Mouse (Mus musculus) forebrain, postnatal 0 days (tissue): Measurements from ENCODE around the gene Otop1. TPM values are rescaled to one million over a fixed set of nuclear protein-coding genes. Genes with fewer than 3 reads are reported as not detected.

Experiments
- ATAC-seq: fragments of 200-750 bp; cut with Nextera tagmentation; 2 replicates; pipeline ENCODE4 v1.8.0; 2017; ENCODE audit warnings: mild to moderate bottlenecking, moderate library complexity
- DNase-seq: peaks from one replicate; pipeline ENCODE4 v3.0.0-alpha.2; 2015
- H3K27ac ChIP-seq: fragments of 300-500 bp; sonication (generic); 2 replicates; pipeline ENCODE4 v1.5.1; 2014; ENCODE audit warnings: low read depth, mild to moderate bottlenecking, antibody characterized with exemption, low read length, moderate library complexity, mixed read lengths
- H3K27me3 ChIP-seq: fragments of 300-500 bp; sonication (generic); 2 replicates; pipeline ENCODE4 v1.6.1; 2014; ENCODE audit warnings: mild to moderate bottlenecking, low read length, mixed read lengths; ENCODE audit not compliant: insufficient read depth
- H3K36me3 ChIP-seq: fragments of 300-500 bp; sonication (generic); 2 replicates; pipeline ENCODE4 v1.6.1; 2014; ENCODE audit warnings: mild to moderate bottlenecking, moderate library complexity; ENCODE audit not compliant: insufficient read depth
- H3K4me1 ChIP-seq: fragments of 300-500 bp; sonication (generic); 2 replicates; pipeline ENCODE4 v1.6.1; 2014; ENCODE audit warnings: antibody characterized with exemption; ENCODE audit not compliant: insufficient read depth
- H3K4me2 ChIP-seq: fragments of 300-500 bp; sonication (generic); 2 replicates; pipeline ENCODE4 v1.6.1; 2014; ENCODE audit warnings: low read depth, mild to moderate bottlenecking, moderate library complexity
- H3K4me3 ChIP-seq: fragments of 300-500 bp; sonication (generic); 2 replicates; pipeline ENCODE4 v1.5.1; 2014; ENCODE audit warnings: low read depth, low read length, mixed read lengths
- H3K9ac ChIP-seq: fragments of 300-500 bp; sonication (generic); 2 replicates; pipeline ENCODE4 v1.6.1; 2014; ENCODE audit warnings: mild to moderate bottlenecking
- H3K9me3 ChIP-seq: fragments of 300-500 bp; sonication (generic); 2 replicates; pipeline ENCODE4 v1.6.1; 2016; ENCODE audit warnings: low read length
- CTCF ChIP-seq: sonication (generic); IDR thresholded peaks from 2 replicates; pipeline ENCODE4 v1.5.1; 2016; ENCODE audit warnings: antibody characterized with exemption, control low read depth, low read depth
- WGBS: fragments of 180-500 bp; shearing (Covaris S2); extraction: QIAGEN DNeasy Blood & Tissue Kit; methylation state at CpG from one replicate; pipeline ENCODE4 v1.1.7; 2014; 5-methylcytosine and 5-hydroxymethylcytosine counted together
- polyA plus RNA-seq: library from polyadenylated mRNA; unstranded; fragments of >200 nt; fragmentation: Nextera tagmentation; extraction: Ambion mirVana; gene quantifications from 2 replicates; pipeline ENCODE4 v1.2.1, GENCODE M21; 2015
- total RNA-seq: library from RNA; depleted of rRNA; stranded (reverse); fragments of >200 nt; gene quantifications from 2 replicates; pipeline ENCODE4 v1.2.3, GENCODE M21; 2014

The Otop1 gene
- total and polyA plus RNA-seq, 2 experiments from 2014 or later = not detected

- 89% methylated on average over 12 of the region's 12 CpGs for WGBS
- no peak overlapping the region for H3K27ac ChIP-seq
- H3K27me3 ChIP-seq = no peaks in the 10 kb centered on the region
- no peaks in the 10 kb centered on the region for H3K36me3 ChIP-seq
- H3K4me1 ChIP-seq = no peaks in the 10 kb centered on the region
- ATAC-seq = no peak
- H3K4me2 ChIP-seq = no peak overlapping the region
- no peak overlapping the region for H3K9ac ChIP-seq
- no peak overlapping the region for H3K4me3 ChIP-seq
- no peak for TF ChIP-seq CTCF
- DNase-seq = no peak
- no peaks in the 10 kb centered on the region for H3K9me3 ChIP-seq
Measured at GRCm38 (mm10) chr5:38301761-38302411, 26.1 kb downstream of the Otop1 start.

DNA sequence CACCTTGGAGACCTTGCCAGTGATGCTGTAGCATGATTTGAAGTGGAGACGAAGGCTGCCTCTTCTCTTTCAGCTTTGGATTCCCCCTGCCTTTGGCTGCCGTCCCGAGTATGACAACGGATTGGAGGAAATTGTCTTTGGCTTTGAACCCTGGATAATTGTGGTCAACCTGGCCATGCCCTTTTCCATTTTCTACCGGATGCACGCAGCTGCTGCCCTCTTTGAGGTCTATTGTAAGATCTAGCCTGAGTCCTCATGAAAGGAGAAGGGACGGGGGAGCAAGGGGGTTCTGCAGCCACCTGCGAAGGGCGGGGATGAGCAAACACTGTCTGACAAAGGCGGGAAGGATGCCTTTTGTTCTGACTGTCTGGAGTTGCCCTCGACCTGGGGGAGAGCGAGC lies 26.9 kb downstream of the Otop1 start:
- H3K36me3 ChIP-seq = no peaks in the 10 kb centered on the region
- 25% methylated on average over 12 of the region's 12 CpGs for WGBS
- no peak for TF ChIP-seq CTCF
- H3K27me3 ChIP-seq = no peaks in the 10 kb centered on the region
- ATAC-seq (no peak), DNase-seq (no peak)
- H3K9me3 ChIP-seq = no peaks in the 10 kb centered on the region
- no peaks in the 10 kb centered on the region for H3K4me1 ChIP-seq
- H3K27ac ChIP-seq = no peak overlapping the region
- H3K4me3 ChIP-seq = no peak overlapping the region
- H3K4me2 ChIP-seq = no peak overlapping the region
- H3K9ac ChIP-seq = no peak overlapping the region

- Histone ChIP-seq H3K9ac (no peak overlapping the region), H3K36me3 (no peaks in the 10 kb centered on the region), H3K27me3 (no peaks in the 10 kb centered on the region), H3K4me2 (no peak overlapping the region), H3K27ac (no peak overlapping the region), H3K9me3 (no peaks in the 10 kb centered on the region), H3K4me3 (no peak overlapping the region), H3K4me1 (no peaks in the 10 kb centered on the region)
- 88% methylated on average over 2 of the region's 2 CpGs for WGBS
- ATAC-seq (no peak), DNase-seq (no peak)
- TF ChIP-seq CTCF = no peak
Measured at GRCm38 (mm10) chr5:38305241-38305640, 29.5 kb downstream of the Otop1 start.

- no peaks in the 10 kb centered on the region for H3K36me3 ChIP-seq
- H3K9me3 ChIP-seq = no peaks in the 10 kb centered on the region
- H3K4me2 ChIP-seq = peak overlapping the region; percentile 57
- H3K4me3 ChIP-seq = peak overlapping the region; percentile 35
- H3K4me1 ChIP-seq = no peaks in the 10 kb centered on the region
- WGBS = 9% methylated on average over 26 of the region's 26 CpGs
- DNase-seq (peak; percentile 95), ATAC-seq (peak; percentile 94)
- H3K27ac ChIP-seq = no peak overlapping the region
- H3K27me3 ChIP-seq = no peaks in the 10 kb centered on the region
- no peak overlapping the region for H3K9ac ChIP-seq
- TF ChIP-seq CTCF = peak; percentile 99
Measured at GRCm38 (mm10) chr5:38307255-38308101, 31.7 kb downstream of the Otop1 start.

DNA sequence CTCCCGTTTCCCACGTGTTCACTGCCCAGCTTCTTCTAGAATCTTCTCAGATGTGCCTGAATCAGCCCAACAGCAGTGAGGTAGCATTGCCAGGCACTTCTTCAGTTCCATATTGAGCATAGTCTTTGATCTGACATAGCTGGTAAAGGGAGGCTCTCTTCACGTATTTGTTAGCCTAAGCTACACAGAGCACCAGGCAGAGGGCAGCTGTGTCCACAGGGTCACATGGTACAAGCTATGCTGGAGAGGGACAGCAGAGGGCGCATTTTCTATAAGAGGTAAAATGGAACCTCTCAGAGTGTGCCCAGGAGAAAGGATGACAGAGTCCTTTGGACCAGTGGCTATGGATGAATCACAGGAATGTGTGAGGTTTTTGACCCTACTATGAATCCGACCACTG lies 33.1 kb downstream of the Otop1 start:
- H3K4me1 ChIP-seq = no peaks in the 10 kb centered on the region
- no peaks in the 10 kb centered on the region for H3K27me3 ChIP-seq
- H3K9ac ChIP-seq = no peak overlapping the region
- H3K27ac ChIP-seq = no peak overlapping the region
- H3K36me3 ChIP-seq = no peaks in the 10 kb centered on the region
- no peak overlapping the region for H3K4me3 ChIP-seq
- TF ChIP-seq CTCF = peak; percentile 55
- WGBS = 52% methylated on average over 5 of the region's 5 CpGs
- H3K4me2 ChIP-seq = no peak overlapping the region
- peak; percentile 18 for DNase-seq
- peak; percentile 39 for ATAC-seq
- no peaks in the 10 kb centered on the region for H3K9me3 ChIP-seq

DNA sequence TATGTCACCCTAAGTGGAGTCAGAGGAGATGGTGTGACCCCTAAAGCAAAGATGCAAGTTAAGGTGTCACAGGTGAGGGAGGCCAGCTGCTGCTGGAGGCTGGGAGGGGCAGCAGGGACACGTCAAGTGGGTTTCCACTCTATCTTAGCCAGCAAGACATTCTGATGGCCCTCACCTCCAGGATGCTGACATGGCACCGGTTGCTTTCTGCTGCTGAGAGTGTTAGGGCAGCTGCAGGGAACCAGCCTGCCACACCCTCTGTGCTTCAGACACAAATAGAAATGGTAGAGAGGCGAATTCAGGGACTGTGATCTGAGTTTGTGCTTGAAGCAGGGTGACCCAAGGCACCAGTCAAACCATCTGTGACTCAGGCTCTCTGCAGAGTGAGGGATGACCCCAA lies 34.0 kb downstream of the Otop1 start:
- H3K27me3 ChIP-seq = no peaks in the 10 kb centered on the region
- ATAC-seq (no peak), DNase-seq (no peak)
- no peak overlapping the region for H3K27ac ChIP-seq
- H3K36me3 ChIP-seq = no peaks in the 10 kb centered on the region
- no peak overlapping the region for H3K4me3 ChIP-seq
- H3K4me1 ChIP-seq = no peaks in the 10 kb centered on the region
- 69% methylated on average over 3 of the region's 3 CpGs for WGBS
- no peak for TF ChIP-seq CTCF
- H3K9ac ChIP-seq = no peak overlapping the region
- H3K9me3 ChIP-seq = no peaks in the 10 kb centered on the region
- H3K4me2 ChIP-seq = no peak overlapping the region
